Mouse (Mus musculus) embryonic facial prominence, embryonic 15.5 days (tissue): ENCODE measurements around the gene Slc4a2. TPM values are rescaled to one million over a fixed set of nuclear protein-coding genes. Genes with fewer than 3 reads are reported as not detected.

Experiments
- ATAC-seq: fragments of 200-750 bp; cut with Nextera tagmentation; 2 replicates; pipeline ENCODE4 v1.8.0; 2017; ENCODE audit warnings: low read depth, moderate TSS enrichment; ENCODE audit not compliant: insufficient number of reproducible peaks, low FRiP score, low TSS enrichment
- H3K27ac ChIP-seq: fragments of 300-500 bp; sonication (generic); replicated peaks from 2 replicates; pipeline ENCODE4 v1.5.1; 2015; ENCODE audit warnings: mild to moderate bottlenecking, inconsistent platforms
- H3K27me3 ChIP-seq: fragments of 300-500 bp; sonication (generic); 2 replicates; pipeline ENCODE4 v1.6.1; 2015; ENCODE audit warnings: inconsistent platforms
- H3K36me3 ChIP-seq: fragments of 300-500 bp; sonication (generic); 2 replicates; pipeline ENCODE4 v1.6.1; 2015; ENCODE audit warnings: mild to moderate bottlenecking, inconsistent platforms
- H3K4me1 ChIP-seq: fragments of 300-500 bp; sonication (generic); 2 replicates; pipeline ENCODE4 v1.6.1; 2015; ENCODE audit warnings: inconsistent platforms
- H3K4me2 ChIP-seq: fragments of 300-500 bp; sonication (generic); replicated peaks from 2 replicates; pipeline ENCODE4 v1.6.1; 2015; ENCODE audit warnings: mild to moderate bottlenecking, inconsistent platforms
- H3K4me3 ChIP-seq: fragments of 300-500 bp; sonication (generic); replicated peaks from 2 replicates; pipeline ENCODE4 v1.5.1; 2015; ENCODE audit warnings: mild to moderate bottlenecking, inconsistent platforms
- H3K9ac ChIP-seq: fragments of 300-500 bp; sonication (generic); 2 replicates; pipeline ENCODE4 v1.6.1; 2015; ENCODE audit warnings: inconsistent platforms
- H3K9me3 ChIP-seq: fragments of 300-500 bp; sonication (generic); replicated peaks from 2 replicates; pipeline ENCODE4 v1.6.1; 2016; ENCODE audit warnings: inconsistent platforms
- WGBS: fragments of 180-500 bp; shearing (Covaris S2); methylation state at CpG from one replicate; pipeline ENCODE4 v1.1.7; 2015; 5-methylcytosine and 5-hydroxymethylcytosine counted together
- polyA plus RNA-seq: library from polyadenylated mRNA; unstranded; fragments of >200 nt; fragmentation: Nextera tagmentation; extraction: Ambion mirVana; gene quantifications from 2 replicates; pipeline ENCODE4 v1.2.1, GENCODE M21; 2015

Slc4a2 gene
- polyA plus RNA-seq, 1 experiment from 2014 or later = 38.9 TPM

- no peak overlapping the region for H3K9ac ChIP-seq
- ATAC-seq = no peak
- H3K27me3 ChIP-seq = no peaks in the 10 kb centered on the region
- no peak overlapping the region for H3K4me3 ChIP-seq
- 0 out of 2 replicates have a peak overlapping the region, but pooled peaks have one; percentile 11 for H3K27ac ChIP-seq
- H3K4me1 ChIP-seq = peaks cover 41% of the 10 kb centered on the region
- no peaks in the 10 kb centered on the region for H3K9me3 ChIP-seq
- H3K4me2 ChIP-seq = peak overlapping the region; percentile 34
- WGBS = 19% methylated on average over 9 of the region's 9 CpGs
- peaks cover 47% of the 10 kb centered on the region for H3K36me3 ChIP-seq
Measured at GRCm38 (mm10) chr5:24428596-24428995, 5.0 kb downstream of the Slc4a2 start.

- WGBS = 92% methylated on average over 8 of the region's 8 CpGs
- Histone ChIP-seq H3K4me2 (no peak overlapping the region), H3K27ac (no peak overlapping the region), H3K9ac (no peak overlapping the region), H3K27me3 (no peaks in the 10 kb centered on the region), H3K9me3 (no peaks in the 10 kb centered on the region), H3K4me3 (no peak overlapping the region), H3K4me1 (no peaks in the 10 kb centered on the region), H3K36me3 (peaks cover 97% of the 10 kb centered on the region)
- ATAC-seq = no peak
Measured at GRCm38 (mm10) chr5:24433993-24434392, 10.4 kb downstream of the Slc4a2 start.

GRCm38 (mm10) chr5:24441187-24441586 lies 17.6 kb downstream of the Slc4a2 start:
- no peaks in the 10 kb centered on the region for H3K27me3 ChIP-seq
- H3K9me3 ChIP-seq = no peaks in the 10 kb centered on the region
- WGBS = 93% methylated on average over 8 of the region's 8 CpGs
- no peak overlapping the region for H3K4me2 ChIP-seq
- H3K27ac ChIP-seq = no peak overlapping the region
- H3K9ac ChIP-seq = no peak overlapping the region
- no peak for ATAC-seq
- H3K4me1 ChIP-seq = peaks cover 18% of the 10 kb centered on the region
- H3K36me3 ChIP-seq = peaks cover 75% of the 10 kb centered on the region
- H3K4me3 ChIP-seq = no peak overlapping the region

GRCm38 (mm10) chr5:24442029-24442428 lies 18.4 kb downstream of the Slc4a2 start:
- H3K4me3 ChIP-seq = no peak overlapping the region
- WGBS = 79% methylated on average over 9 of the region's 9 CpGs
- H3K4me1 ChIP-seq = peaks cover 23% of the 10 kb centered on the region
- H3K9ac ChIP-seq = no peak overlapping the region
- no peak overlapping the region; the same call in 1 of the 2 replicates for H3K27ac ChIP-seq
- H3K36me3 ChIP-seq = peaks cover 67% of the 10 kb centered on the region
- no peak for ATAC-seq
- no peaks in the 10 kb centered on the region for H3K27me3 ChIP-seq
- H3K9me3 ChIP-seq = no peaks in the 10 kb centered on the region
- no peak overlapping the region for H3K4me2 ChIP-seq

- H3K4me2 ChIP-seq = no peak overlapping the region
- peaks cover 35% of the 10 kb centered on the region for H3K4me1 ChIP-seq
- H3K9ac ChIP-seq = no peak overlapping the region
- H3K9me3 ChIP-seq = no peaks in the 10 kb centered on the region
- no peak overlapping the region for H3K4me3 ChIP-seq
- H3K27ac ChIP-seq = no peak overlapping the region
- WGBS = 84% methylated on average over 7 of the region's 7 CpGs
- ATAC-seq = no peak
- H3K27me3 ChIP-seq = no peaks in the 10 kb centered on the region
- peaks cover 57% of the 10 kb centered on the region for H3K36me3 ChIP-seq
Measured at GRCm38 (mm10) chr5:24443204-24443603, 19.6 kb downstream of the Slc4a2 start.

- WGBS = 80% methylated on average over 12 of the region's 12 CpGs
- H3K9ac ChIP-seq = peak overlapping the region; percentile 93
- peaks cover 36% of the 10 kb centered on the region for H3K4me1 ChIP-seq
- no peak for ATAC-seq
- H3K27ac ChIP-seq = 0 out of 2 replicates have a peak overlapping the region, but pooled peaks have one; percentile 93
- no peaks in the 10 kb centered on the region for H3K27me3 ChIP-seq
- H3K9me3 ChIP-seq = no peaks in the 10 kb centered on the region
- peak overlapping the region; percentile 97 for H3K4me3 ChIP-seq
- H3K4me2 ChIP-seq = peak overlapping the region; percentile 72
- H3K36me3 ChIP-seq = peaks cover 51% of the 10 kb centered on the region
Measured at GRCm38 (mm10) chr5:24443927-24444326, 20.3 kb downstream of the Slc4a2 start.

- peaks cover 36% of the 10 kb centered on the region for H3K4me1 ChIP-seq
- peak within 1 kb of the TSS; percentile 93 for H3K9ac ChIP-seq
- no peaks in the 10 kb centered on the region for H3K9me3 ChIP-seq
- peak within 1 kb of the TSS; percentile 97 for H3K4me3 ChIP-seq
- H3K4me2 ChIP-seq = peak within 1 kb of the TSS; percentile 72
- WGBS = under 1% methylated on average over 60 of the region's 60 CpGs
- ATAC-seq = peak; percentile 88
- H3K27ac ChIP-seq = peak within 1 kb of the TSS; percentile 93
- peaks cover 41% of the 10 kb centered on the region for H3K36me3 ChIP-seq
- no peaks in the 10 kb centered on the region for H3K27me3 ChIP-seq
Measured at GRCm38 (mm10) chr5:24444746-24445427, 21.2 kb downstream of the Slc4a2 start, which contains the start of gene Fastk. TSS of gene Fastk (minus strand) at chr5:24445287.

GRCm38 (mm10) chr5:24445428-24446080 lies 21.9 kb downstream of the Slc4a2 start:
- Histone ChIP-seq H3K4me3 (peak overlapping the region; percentile 97), H3K9ac (peak overlapping the region; percentile 93; the same call in 1 of the 2 replicates), H3K4me1 (peaks cover 36% of the 10 kb centered on the region), H3K27ac (peak overlapping the region; percentile 93), H3K27me3 (no peaks in the 10 kb centered on the region), H3K9me3 (no peaks in the 10 kb centered on the region), H3K36me3 (peaks cover 35% of the 10 kb centered on the region), H3K4me2 (peak overlapping the region; percentile 72)
- ATAC-seq = no peak
- 52% methylated on average over 20 of the region's 20 CpGs for WGBS

GRCm38 (mm10) chr5:24446630-24447029 lies 23.0 kb downstream of the Slc4a2 start:
- no peaks in the 10 kb centered on the region for H3K9me3 ChIP-seq
- peaks cover 44% of the 10 kb centered on the region for H3K4me1 ChIP-seq
- H3K4me2 ChIP-seq = peak overlapping the region; percentile 83; the same call in 1 of the 2 replicates
- H3K27ac ChIP-seq = no peak overlapping the region
- peaks cover 24% of the 10 kb centered on the region for H3K36me3 ChIP-seq
- WGBS = 89% methylated on average over 7 of the region's 7 CpGs
- H3K4me3 ChIP-seq = peak overlapping the region; percentile 73
- no peak for ATAC-seq
- no peak overlapping the region for H3K9ac ChIP-seq
- H3K27me3 ChIP-seq = no peaks in the 10 kb centered on the region

- peak within 1 kb of the TSS; percentile 73 for H3K4me3 ChIP-seq
- peak within 1 kb of the TSS; percentile 33 for H3K9ac ChIP-seq
- 0 out of 2 replicates have a peak within 1 kb of the TSS, but pooled peaks have one; percentile 39 for H3K27ac ChIP-seq
- H3K4me2 ChIP-seq = peak within 1 kb of the TSS; percentile 83
- H3K4me1 ChIP-seq = peaks cover 46% of the 10 kb centered on the region
- H3K9me3 ChIP-seq = no peaks in the 10 kb centered on the region
- peaks cover 13% of the 10 kb centered on the region; the same call in 1 of the 2 replicates for H3K36me3 ChIP-seq
- ATAC-seq = peak; percentile 55
- 2% methylated on average over 34 of the region's 34 CpGs for WGBS
- no peaks in the 10 kb centered on the region for H3K27me3 ChIP-seq
Measured at GRCm38 (mm10) chr5:24447624-24448298, 24.1 kb downstream of the Slc4a2 start, which contains the start of gene Tmub1. TSS of gene Tmub1 (minus strand) at chr5:24447854.
